Mouse (Mus musculus) testis, postnatal 14 days (tissue): ENCODE measurements around the gene Srebf2.

Source experiments
- DNase-seq: peaks from one replicate; pipeline ENCODE4 v3.0.0; 2021; ENCODE audit warnings: low spot score

Gene Srebf2

GRCm38 (mm10) chr15:82182311-82182710 lies 35.3 kb downstream of the Srebf2 start:
- DNase-seq: no peak

DNA sequence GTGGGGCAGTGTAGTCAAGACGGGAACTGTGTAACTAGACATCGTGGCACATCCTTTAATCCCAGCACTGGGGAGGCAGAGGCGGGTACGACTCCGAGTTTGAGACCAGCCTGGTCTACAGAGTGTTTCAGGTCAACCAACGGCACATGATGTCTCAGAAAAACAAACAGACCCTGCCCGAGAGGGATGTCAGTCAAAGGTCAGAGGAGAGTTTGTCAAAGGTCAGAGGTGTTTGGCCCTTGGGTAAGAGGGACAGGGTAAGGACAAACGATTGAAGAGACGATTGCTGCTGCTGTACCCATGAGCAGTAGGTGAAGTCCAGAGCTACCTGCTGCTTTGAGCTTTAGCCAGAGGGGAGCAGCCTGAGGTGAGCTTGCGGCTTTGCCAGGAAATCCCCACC lies 36.6 kb downstream of the Srebf2 start:
- DNase-seq: no peak

DNA sequence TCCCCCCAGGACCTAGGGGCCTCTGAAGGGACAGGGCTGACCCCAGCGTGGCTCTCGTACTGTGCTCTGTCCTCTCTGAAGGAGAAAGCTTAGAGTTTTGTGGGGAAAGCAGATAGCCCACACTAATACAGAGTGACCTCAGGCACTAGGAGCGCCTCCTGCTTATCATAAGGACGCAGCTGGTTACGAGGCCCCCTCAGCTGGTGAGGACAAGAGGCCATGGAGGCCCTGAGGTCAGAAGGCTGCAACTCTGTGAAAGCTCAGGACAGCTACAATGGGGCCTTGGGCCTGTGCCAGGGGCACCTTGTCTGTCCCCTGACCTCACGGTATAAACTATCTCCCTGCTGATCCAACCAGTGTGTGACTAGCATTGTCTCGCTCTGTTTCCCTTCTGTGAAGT lies 37.2 kb downstream of the Srebf2 start:
- DNase-seq: no peak

DNA sequence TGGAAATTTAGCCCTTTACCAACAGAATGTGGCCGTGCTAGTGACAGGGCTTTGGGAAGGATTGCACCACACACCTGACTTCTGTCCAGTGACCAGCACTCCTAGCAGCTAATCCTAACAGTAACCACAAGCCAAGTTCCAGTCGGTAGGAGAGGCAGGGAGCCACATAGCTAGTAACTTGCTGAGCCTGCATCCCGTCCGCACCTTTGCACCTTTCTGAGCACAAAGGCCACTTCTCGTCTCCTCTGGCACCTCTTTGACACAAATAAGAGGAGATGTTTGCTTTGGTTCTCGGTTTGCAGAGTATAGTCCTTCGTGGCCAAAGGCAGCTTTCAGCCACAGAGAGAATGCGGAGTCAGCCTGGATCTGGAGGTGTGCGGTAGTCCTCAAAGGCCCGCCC lies 37.7 kb downstream of the Srebf2 start:
- DNase-seq: no peak

GRCm38 (mm10) chr15:82185062-82185783 lies 38.2 kb downstream of the Srebf2 start:
- no peak for DNase-seq

DNA sequence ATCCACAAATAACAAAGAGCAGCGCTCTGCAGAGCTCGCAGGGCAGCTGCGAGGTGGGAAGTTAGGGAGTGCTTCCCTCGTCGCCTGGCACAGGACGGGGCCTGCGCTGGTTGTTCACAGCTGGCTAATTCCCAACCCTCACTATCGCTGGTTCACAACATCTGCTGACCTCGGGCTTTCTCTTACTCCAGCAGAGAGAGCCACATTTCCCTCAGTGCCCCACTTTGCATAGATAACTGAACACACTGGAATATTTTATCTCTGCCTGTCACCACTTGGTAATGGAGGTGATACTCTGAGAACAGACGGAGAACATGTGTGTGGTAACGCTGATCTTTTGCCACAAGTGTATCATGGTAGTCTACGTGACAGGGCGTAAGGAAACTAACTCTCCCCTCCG lies 39.1 kb downstream of the Srebf2 start:
- no peak for DNase-seq

DNA sequence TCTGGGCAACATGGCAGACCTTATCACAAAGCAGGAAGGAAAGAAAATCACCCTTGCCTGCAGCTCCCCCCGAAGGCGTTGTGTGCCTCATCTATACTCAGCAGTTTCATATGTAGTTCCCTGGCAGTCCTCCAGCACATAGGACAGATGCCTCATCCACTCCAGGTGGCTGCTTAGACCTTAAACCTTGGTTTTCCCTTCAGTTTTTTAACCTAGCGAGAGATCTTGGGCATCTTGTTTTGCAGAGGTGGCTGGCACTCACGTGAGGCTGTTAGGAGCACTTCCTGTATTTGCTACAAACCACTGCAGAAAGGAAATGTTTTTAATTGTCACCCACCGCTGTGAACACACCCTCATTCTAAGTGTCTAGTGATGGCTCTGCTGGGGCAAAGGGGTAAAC lies 40.0 kb downstream of the Srebf2 start:
- no peak for DNase-seq

GRCm38 (mm10) chr15:82187401-82187800 lies 40.4 kb downstream of the Srebf2 start:
- no peak for DNase-seq

- no peak for DNase-seq
Observed at GRCm38 (mm10) chr15:82187924-82188323, 40.9 kb downstream of the Srebf2 start.

DNA sequence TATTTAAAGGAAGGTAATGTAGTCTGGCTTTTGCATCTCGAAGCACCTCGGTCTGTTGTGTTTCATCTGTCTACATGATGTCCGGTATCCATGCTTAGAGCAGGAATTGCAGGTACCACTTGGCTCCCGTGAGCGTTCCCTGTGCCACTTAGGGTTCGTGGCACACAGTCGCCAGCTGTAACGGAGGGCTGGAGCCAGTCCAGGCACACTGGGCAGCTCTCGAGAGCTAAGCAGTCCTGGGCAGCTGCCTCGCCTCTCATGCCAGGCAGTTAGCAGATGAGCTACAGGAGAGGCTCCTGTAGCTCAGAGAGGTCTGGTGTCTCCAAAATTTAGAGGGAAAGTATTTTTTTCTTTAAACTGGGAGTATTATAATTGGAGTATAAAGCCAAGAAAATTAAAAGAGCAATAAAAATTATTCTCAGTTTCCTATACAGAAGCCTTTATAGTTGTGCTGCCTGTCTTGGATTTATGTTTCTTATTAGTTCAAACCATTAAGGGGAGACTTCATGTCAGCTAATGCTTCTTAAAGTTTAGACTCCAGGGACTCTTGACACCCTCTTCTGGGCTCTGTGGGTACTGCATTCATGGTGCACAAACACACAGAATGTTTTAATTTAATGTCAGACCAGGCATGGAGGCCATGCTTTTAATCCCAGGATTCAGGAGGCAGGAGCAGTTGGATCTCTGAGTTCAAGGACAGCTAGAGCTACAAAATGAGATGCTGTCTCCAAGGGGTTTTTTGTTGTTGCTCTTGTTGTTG lies 41.7 kb downstream of the Srebf2 start:
- no peak for DNase-seq

GRCm38 (mm10) chr15:82192617-82193016 lies 45.6 kb downstream of the Srebf2 start:
- DNase-seq: no peak

DNA sequence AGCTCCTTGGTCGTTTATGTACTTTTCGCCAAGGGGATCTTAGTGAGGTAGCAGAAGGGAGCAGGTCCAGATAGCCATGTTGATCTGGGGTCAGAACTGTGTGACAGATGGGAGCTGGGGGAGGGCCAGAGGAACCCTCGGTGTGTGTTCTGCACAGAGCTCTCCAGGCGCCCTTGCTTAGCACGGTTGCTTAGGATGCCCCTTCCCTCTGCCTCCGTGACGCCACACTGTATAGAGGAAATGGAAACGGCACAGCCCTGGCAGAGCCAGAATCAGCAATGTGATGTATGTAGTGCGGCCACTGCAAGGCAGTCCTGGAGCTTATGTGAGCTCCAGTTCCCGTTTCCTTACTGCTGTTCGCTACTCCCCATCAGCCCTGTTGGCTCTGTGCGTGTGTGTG lies 49.3 kb downstream of the Srebf2 start:
- DNase-seq: no peak

DNA sequence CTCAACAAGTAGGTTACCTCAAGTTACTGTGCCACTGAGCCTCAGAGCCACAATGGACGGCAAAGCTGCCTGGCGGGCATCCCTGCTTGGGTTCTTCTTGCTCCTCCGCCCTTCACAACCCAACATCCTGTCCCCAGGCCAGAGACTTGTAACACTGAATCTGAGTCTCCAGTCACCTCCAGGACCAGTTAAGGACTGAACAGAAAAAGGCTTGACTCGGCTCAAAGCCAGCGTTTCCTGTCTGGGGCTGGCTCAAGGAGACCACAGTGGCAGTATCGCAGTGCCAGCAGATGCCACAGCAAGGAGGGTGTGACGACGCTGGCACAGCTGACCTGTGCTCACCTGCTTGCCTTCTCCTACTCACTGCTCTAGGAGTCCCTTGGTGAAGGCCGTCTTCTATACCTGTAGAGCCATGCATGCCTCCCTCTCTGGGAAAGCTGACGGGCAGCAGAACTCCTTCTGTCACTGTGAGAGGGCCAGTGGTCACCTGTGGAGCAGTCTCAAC lies 50.3 kb downstream of the Srebf2 start:
- DNase-seq: no peak

GRCm38 (mm10) chr15:82197937-82198336 lies 51.0 kb downstream of the Srebf2 start:
- no peak for DNase-seq

GRCm38 (mm10) chr15:82198342-82198741 lies 51.4 kb downstream of the Srebf2 start:
- DNase-seq: no peak

DNA sequence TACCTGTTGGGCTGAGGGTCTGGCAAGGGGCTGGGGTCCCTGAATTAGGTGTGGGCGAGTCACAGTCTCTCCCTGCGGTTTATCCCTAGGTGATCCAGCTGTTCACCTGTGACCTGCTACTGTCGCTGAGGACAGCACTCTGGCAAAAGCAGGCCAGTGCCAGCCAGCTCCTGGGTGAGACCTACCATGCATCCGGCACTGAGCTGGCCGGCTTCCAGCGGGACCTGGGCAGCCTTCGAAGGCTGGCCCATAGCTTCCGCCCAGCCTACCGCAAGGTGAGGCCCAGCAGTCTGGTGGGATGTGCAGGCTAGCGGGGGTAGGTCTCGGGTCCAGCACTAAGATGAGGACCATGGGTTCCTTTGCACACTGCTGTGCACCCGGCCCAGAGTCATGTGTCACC lies 52.6 kb downstream of the Srebf2 start:
- DNase-seq: no peak

DNA sequence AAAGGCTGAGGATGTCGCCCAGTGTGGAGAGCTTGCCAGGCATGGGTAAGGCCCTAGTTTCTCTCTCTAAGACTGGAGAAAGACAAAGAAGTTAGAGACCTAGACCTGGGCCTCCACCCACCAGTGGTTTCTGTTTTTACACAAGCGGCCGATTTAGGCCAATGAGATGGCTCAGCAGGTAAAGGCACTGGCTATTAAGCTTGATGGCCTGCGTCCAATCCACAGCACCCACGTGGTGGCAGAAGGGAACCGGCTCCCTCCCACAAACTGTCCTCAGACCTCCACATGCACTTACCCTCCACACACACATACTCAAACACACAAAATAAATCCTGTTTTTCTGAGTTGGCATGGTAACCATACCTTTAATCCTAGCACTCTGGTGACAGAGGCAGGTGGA lies 55.1 kb downstream of the Srebf2 start:
- DNase-seq: no peak

- DNase-seq: no peak
Observed at GRCm38 (mm10) chr15:82203090-82203489, 56.1 kb downstream of the Srebf2 start.

GRCm38 (mm10) chr15:82203611-82204351 lies 56.8 kb downstream of the Srebf2 start:
- DNase-seq: no peak

DNA sequence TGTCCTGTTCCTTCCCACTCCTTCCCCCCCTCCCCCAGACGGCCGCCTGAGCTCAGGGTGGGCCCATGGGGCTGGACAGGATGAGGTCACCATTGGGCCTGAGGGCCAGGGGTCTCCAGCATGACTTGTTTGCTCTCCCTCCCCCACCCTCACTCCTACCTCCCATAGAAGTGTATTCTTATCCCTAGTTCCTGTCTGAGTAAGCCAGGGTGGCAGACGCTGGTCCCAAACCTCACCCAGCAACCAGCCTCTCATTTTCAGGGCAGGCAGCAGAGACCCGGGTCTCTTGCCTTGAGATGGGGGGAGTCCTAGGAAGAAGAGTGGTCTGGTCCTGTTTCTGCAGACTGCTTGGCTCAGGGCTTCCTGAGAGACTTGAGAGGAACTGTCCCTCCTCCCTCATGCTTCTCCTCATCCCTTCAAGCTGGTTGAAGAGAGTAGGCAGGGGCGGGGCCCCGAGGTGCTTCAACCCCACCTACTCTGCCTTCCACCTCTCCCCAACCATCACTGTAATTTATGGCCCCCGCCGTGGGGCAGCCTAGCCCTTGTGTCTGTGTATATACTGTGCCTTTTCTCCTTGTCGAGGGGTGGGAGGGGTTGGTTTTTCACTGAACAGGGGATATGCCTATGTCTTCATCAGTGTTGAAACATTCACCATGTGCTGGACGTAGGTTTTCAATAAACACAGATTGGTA lies 57.8 kb downstream of the Srebf2 start:
- DNase-seq: no peak

GRCm38 (mm10) chr15:82206365-82207104 lies 59.6 kb downstream of the Srebf2 start:
- DNase-seq: peak; percentile 53

- DNase-seq: no peak
Observed at GRCm38 (mm10) chr15:82207105-82207459, 60.1 kb downstream of the Srebf2 start.
